Mouse (Mus musculus): ENCODE measurements around the gene Rps29. TPM values are rescaled to one million over a fixed set of nuclear protein-coding genes. Genes with fewer than 3 reads are reported as not detected.

Rps29 gene
- polyA plus RNA-seq (2014; fragmentation: Illumina TruSeq; extraction: RNeasy Lipid Tissue Mini Kit (QIAGEN cat#74804); ENCODE audit: low read depth, low replicate concordance) = 23.1 TPM

GRCm38 (mm10) chr12:69158765-69159577 lies at the start of gene Rps29:
TSS of gene Rps29 (minus strand) at chr12:69159186.

DNA sequence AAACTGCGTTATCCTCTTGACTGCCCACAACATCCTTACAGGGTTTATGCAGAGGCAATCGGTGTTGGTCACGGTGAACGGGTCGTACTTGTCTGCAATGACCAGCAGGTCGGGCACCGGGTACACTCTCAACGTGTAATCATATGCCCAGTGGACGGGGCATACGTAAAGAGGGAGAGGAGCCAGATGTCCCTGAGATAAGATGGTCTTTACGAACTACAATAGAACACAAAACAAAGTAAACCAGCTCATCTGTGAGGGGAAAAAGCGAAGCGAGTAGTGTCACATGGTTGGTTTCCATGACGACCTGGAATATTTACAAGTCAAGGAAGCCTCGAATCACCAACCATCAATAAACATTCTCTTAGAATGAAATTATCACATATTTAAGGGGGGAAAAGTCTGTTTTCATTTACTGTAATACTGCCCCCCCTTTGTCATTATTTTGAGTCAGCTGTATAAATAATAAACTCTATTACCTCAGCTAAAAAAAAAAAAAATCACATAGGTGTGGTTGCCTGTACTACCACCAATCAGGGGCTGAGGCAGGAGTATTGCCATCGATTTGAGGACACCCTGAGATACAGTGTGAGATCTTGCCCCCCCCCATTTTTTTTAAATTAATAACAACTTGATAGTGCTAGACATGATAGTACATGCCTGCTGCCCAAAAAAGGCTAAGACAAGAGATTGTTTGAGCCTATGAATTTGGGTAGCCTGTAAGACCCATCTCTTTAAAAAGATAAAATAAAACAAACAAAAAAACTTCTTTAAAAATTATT lies 45.3 kb upstream of the Rps29 start, which contains the start of gene Gm49384:
Gene Gm49384, minus strand, starts transcription at position 216 of the 782 bp plus-strand sequence.

GRCm38 (mm10) chr12:69198164-69198535 lies 39.2 kb upstream of the Rps29 start, which contains the start of gene Dnaaf2:
TSS of gene Dnaaf2 (minus strand) at chr12:69198429.

GRCm38 (mm10) chr12:69196444-69197377 lies 37.7 kb upstream of the Rps29 start, which contains the start of gene Gm49383:
TSS of gene Gm49383 (minus strand) at chr12:69197104.

DNA sequence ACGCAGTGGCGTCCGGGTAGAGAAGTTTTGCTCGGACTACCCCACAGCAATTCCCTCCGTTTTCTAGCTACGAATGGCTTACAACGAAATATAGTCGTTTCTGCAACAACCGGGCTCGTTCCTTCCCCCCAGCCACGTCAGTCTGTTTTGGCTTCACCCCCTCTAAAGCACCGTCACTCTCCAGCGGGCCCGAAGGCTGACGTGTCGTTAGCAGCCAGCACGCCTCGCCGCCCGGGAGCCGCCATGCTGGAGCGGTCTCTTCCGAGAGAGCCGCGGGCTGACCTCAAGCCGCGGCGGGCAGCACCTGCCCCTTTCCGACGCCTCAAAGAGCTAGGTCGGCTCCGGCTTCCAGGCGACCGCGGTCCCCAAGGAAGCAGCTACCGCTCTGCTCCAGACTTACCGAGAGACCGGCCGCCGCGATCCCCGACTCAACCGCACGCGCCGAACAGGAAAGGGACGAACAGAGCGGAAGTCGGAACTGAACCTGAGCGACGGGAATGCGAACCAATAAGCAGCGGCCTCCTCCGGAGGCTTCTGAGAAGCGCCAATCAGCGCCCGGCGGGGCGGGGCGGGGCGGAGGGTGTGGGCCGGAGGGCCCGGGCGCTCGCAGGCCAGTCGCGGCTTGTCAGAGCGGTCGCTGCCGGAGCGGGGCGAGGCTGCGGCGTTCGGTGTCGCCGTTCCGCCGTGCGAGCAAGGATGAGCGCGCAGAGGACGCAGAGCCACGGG lies 24.8 kb upstream of the Rps29 start, which contains the start of the genes Rpl36al and Mgat2:
Gene Rpl36al, minus strand, starts transcription at position 501 of the 726 bp plus-strand sequence.
Gene Mgat2, plus strand, starts transcription at position 575 of the 726 bp plus-strand sequence.

GRCm38 (mm10) chr12:69168461-69169106 lies 9.6 kb upstream of the Rps29 start, which contains the start of gene Lrr1:
TSS of gene Lrr1 (plus strand) at chr12:69168814.

Other genes starting within 250 kb of the Rps29 start
- 10.1 TPM for gene Lrr1, start 9.6 kb upstream of the Rps29 start, polyA plus RNA-seq (2014; fragmentation: Illumina TruSeq; extraction: RNeasy Lipid Tissue Mini Kit (QIAGEN cat#74804); ENCODE audit: low read depth, low replicate concordance)
- 117 TPM for gene Rpl36al, start 24.9 kb upstream of the Rps29 start, polyA plus RNA-seq (2014; fragmentation: Illumina TruSeq; extraction: RNeasy Lipid Tissue Mini Kit (QIAGEN cat#74804); ENCODE audit: low read depth, low replicate concordance)
- 54.8 TPM for gene Mgat2, start 25.0 kb upstream of the Rps29 start, polyA plus RNA-seq (2014; fragmentation: Illumina TruSeq; extraction: RNeasy Lipid Tissue Mini Kit (QIAGEN cat#74804); ENCODE audit: low read depth, low replicate concordance)
- gene Gm49383, start 37.9 kb upstream of the Rps29 start, polyA plus RNA-seq (2014; fragmentation: Illumina TruSeq; extraction: RNeasy Lipid Tissue Mini Kit (QIAGEN cat#74804); ENCODE audit: low read depth, low replicate concordance) = 19.4 TPM
- gene Dnaaf2, start 39.2 kb upstream of the Rps29 start, polyA plus RNA-seq (2014; fragmentation: Illumina TruSeq; extraction: RNeasy Lipid Tissue Mini Kit (QIAGEN cat#74804); ENCODE audit: low read depth, low replicate concordance) = 4.9 TPM
- 46.2 TPM for gene Gm49384, start 45.1 kb upstream of the Rps29 start, polyA plus RNA-seq (2014; fragmentation: Illumina TruSeq; extraction: RNeasy Lipid Tissue Mini Kit (QIAGEN cat#74804); ENCODE audit: low read depth, low replicate concordance)
- gene Pole2, start 69.0 kb upstream of the Rps29 start, polyA plus RNA-seq (2014; fragmentation: Illumina TruSeq; extraction: RNeasy Lipid Tissue Mini Kit (QIAGEN cat#74804); ENCODE audit: low read depth, low replicate concordance) = 6.2 TPM
- 53.9 TPM for gene Klhdc1, start 82.0 kb upstream of the Rps29 start, polyA plus RNA-seq (2014; fragmentation: Illumina TruSeq; extraction: RNeasy Lipid Tissue Mini Kit (QIAGEN cat#74804); ENCODE audit: low read depth, low replicate concordance)
- 148 TPM for gene Klhdc2, start 137.5 kb upstream of the Rps29 start, polyA plus RNA-seq (2014; fragmentation: Illumina TruSeq; extraction: RNeasy Lipid Tissue Mini Kit (QIAGEN cat#74804); ENCODE audit: low read depth, low replicate concordance)
- 105 TPM for gene Nemf, start 198.0 kb upstream of the Rps29 start, polyA plus RNA-seq (2014; fragmentation: Illumina TruSeq; extraction: RNeasy Lipid Tissue Mini Kit (QIAGEN cat#74804); ENCODE audit: low read depth, low replicate concordance)
- 21.0 TPM for gene Arf6, start 213.0 kb upstream of the Rps29 start, polyA plus RNA-seq (2014; fragmentation: Illumina TruSeq; extraction: RNeasy Lipid Tissue Mini Kit (QIAGEN cat#74804); ENCODE audit: low read depth, low replicate concordance)
- gene Gm9887, start 213.3 kb upstream of the Rps29 start, polyA plus RNA-seq (2014; fragmentation: Illumina TruSeq; extraction: RNeasy Lipid Tissue Mini Kit (QIAGEN cat#74804); ENCODE audit: low read depth, low replicate concordance) = not detected